Mouse (Mus musculus) lung, adult 2 months (tissue): ENCODE measurements around the gene Btg4.

ENCODE experiments used
- CTCF ChIP-seq: fragments of 200-500 bp; IDR thresholded peaks from 2 replicates; pipeline ENCODE4 v1.5.1; 2011; ENCODE audit warnings: mild to moderate bottlenecking, low read length, control low read depth; ENCODE audit not compliant: insufficient read depth
- POLR2A ChIP-seq: fragments of 200-500 bp; IDR thresholded peaks from 2 replicates; pipeline ENCODE4 v1.6.1; 2011; ENCODE audit warnings: low read depth, mild to moderate bottlenecking, control low read depth, low read length, borderline replicate concordance; ENCODE audit errors: extremely low read depth

- TF ChIP-seq CTCF (no peak), POLR2A (no peak)
Observed at GRCm38 (mm10) chr9:51105751-51106150, 45.0 kb downstream of the Btg4 start.
